Mouse (Mus musculus): ENCODE measurements at regions not wholly inside any gene's neighbourhood (a gene's known extent, or its start where the extent isn't known, plus 50 kb on each side); places are given as distances from the start of the nearest gene placed in this dataset.

GRCm38 (mm10) chr2:128491217-128491877 lies 99.7 kb upstream of the Spdye4c start:
- Histone ChIP-seq H3K27me3 (ENCODE audit: control insufficient read depth, insufficient read depth, low read length) (no peaks in the 10 kb centered on the region), H3K36me3 (ENCODE audit: control insufficient read depth, insufficient read depth, low read length) (no peaks in the 10 kb centered on the region), H3K4me1 (ENCODE audit: control insufficient read depth, insufficient read depth, low read length) (peaks cover 3% of the 10 kb centered on the region; the same call in 1 of the 2 replicates), H3K27ac (ENCODE audit: control insufficient read depth, insufficient read depth, low read depth, low read length) (no peak overlapping the region), H3K4me3 (ENCODE audit: control insufficient read depth, low read depth, low read length) (no peak overlapping the region)
- no peak for TF ChIP-seq CTCF (IDR thresholded peaks at IDR 0.05; ENCODE audit: control insufficient read depth, insufficient read depth, insufficient replicate concordance, low read depth, low read length)
- TF ChIP-seq POLR2A (IDR thresholded peaks at IDR 0.05; ENCODE audit: control insufficient read depth, low read depth, low read length): no peak

- TF ChIP-seq CTCF (IDR thresholded peaks at IDR 0.05; ENCODE audit: control insufficient read depth, insufficient read depth, insufficient replicate concordance, low read depth, low read length) (no peak), POLR2A (IDR thresholded peaks at IDR 0.05; ENCODE audit: control insufficient read depth, low read depth, low read length) (no peak)
- H3K36me3 ChIP-seq (ENCODE audit: control insufficient read depth, insufficient read depth, low read length): no peaks in the 10 kb centered on the region
- H3K27ac ChIP-seq (ENCODE audit: control insufficient read depth, insufficient read depth, low read depth, low read length): no peak overlapping the region
- peaks cover 3% of the 10 kb centered on the region; the same call in 1 of the 2 replicates for H3K4me1 ChIP-seq (ENCODE audit: control insufficient read depth, insufficient read depth, low read length)
- no peaks in the 10 kb centered on the region for H3K27me3 ChIP-seq (ENCODE audit: control insufficient read depth, insufficient read depth, low read length)
- H3K4me3 ChIP-seq (ENCODE audit: control insufficient read depth, low read depth, low read length): no peak overlapping the region
These were observed 97.1 kb upstream of the Spdye4c start for GRCm38 (mm10) chr2:128493871-128494270.

GRCm38 (mm10) chr2:128497891-128498290 lies 93.1 kb upstream of the Spdye4c start:
- Histone ChIP-seq H3K27ac (ENCODE audit: control insufficient read depth, insufficient read depth, low read depth, low read length) (no peak overlapping the region), H3K4me1 (ENCODE audit: control insufficient read depth, insufficient read depth, low read length) (peaks cover 3% of the 10 kb centered on the region; the same call in 1 of the 2 replicates), H3K4me3 (ENCODE audit: control insufficient read depth, low read depth, low read length) (no peak overlapping the region), H3K36me3 (ENCODE audit: control insufficient read depth, insufficient read depth, low read length) (no peaks in the 10 kb centered on the region), H3K27me3 (ENCODE audit: control insufficient read depth, insufficient read depth, low read length) (no peaks in the 10 kb centered on the region)
- TF ChIP-seq POLR2A (IDR thresholded peaks at IDR 0.05; ENCODE audit: control insufficient read depth, low read depth, low read length): no peak
- TF ChIP-seq CTCF (IDR thresholded peaks at IDR 0.05; ENCODE audit: control insufficient read depth, insufficient read depth, insufficient replicate concordance, low read depth, low read length): no peak

GRCm38 (mm10) chr2:128498611-128499010 lies 92.4 kb upstream of the Spdye4c start:
- Histone ChIP-seq H3K4me1 (ENCODE audit: control insufficient read depth, insufficient read depth, low read length) (peaks cover 3% of the 10 kb centered on the region; the same call in 1 of the 2 replicates), H3K36me3 (ENCODE audit: control insufficient read depth, insufficient read depth, low read length) (no peaks in the 10 kb centered on the region), H3K27me3 (ENCODE audit: control insufficient read depth, insufficient read depth, low read length) (no peaks in the 10 kb centered on the region), H3K4me3 (ENCODE audit: control insufficient read depth, low read depth, low read length) (no peak overlapping the region), H3K27ac (ENCODE audit: control insufficient read depth, insufficient read depth, low read depth, low read length) (no peak overlapping the region)
- TF ChIP-seq CTCF (IDR thresholded peaks at IDR 0.05; ENCODE audit: control insufficient read depth, insufficient read depth, insufficient replicate concordance, low read depth, low read length): no peak
- TF ChIP-seq POLR2A (IDR thresholded peaks at IDR 0.05; ENCODE audit: control insufficient read depth, low read depth, low read length): no peak

GRCm38 (mm10) chr2:128499575-128500184 lies 91.3 kb upstream of the Spdye4c start:
- TF ChIP-seq POLR2A (IDR thresholded peaks at IDR 0.05; ENCODE audit: control insufficient read depth, low read depth, low read length) (no peak), CTCF (IDR thresholded peaks at IDR 0.05; ENCODE audit: control insufficient read depth, insufficient read depth, insufficient replicate concordance, low read depth, low read length) (no peak)
- peaks cover 3% of the 10 kb centered on the region; the same call in 1 of the 2 replicates for H3K4me1 ChIP-seq (ENCODE audit: control insufficient read depth, insufficient read depth, low read length)
- H3K27ac ChIP-seq (ENCODE audit: control insufficient read depth, insufficient read depth, low read depth, low read length): no peak overlapping the region
- H3K36me3 ChIP-seq (ENCODE audit: control insufficient read depth, insufficient read depth, low read length): no peaks in the 10 kb centered on the region
- H3K4me3 ChIP-seq (ENCODE audit: control insufficient read depth, low read depth, low read length): no peak overlapping the region
- no peaks in the 10 kb centered on the region for H3K27me3 ChIP-seq (ENCODE audit: control insufficient read depth, insufficient read depth, low read length)

GRCm38 (mm10) chr2:128502676-128503075 lies 88.3 kb upstream of the Spdye4c start:
- H3K4me3 ChIP-seq (ENCODE audit: control insufficient read depth, low read depth, low read length): no peak overlapping the region
- H3K27me3 ChIP-seq (ENCODE audit: control insufficient read depth, insufficient read depth, low read length): no peaks in the 10 kb centered on the region
- TF ChIP-seq CTCF (IDR thresholded peaks at IDR 0.05; ENCODE audit: control insufficient read depth, insufficient read depth, insufficient replicate concordance, low read depth, low read length) (no peak), POLR2A (IDR thresholded peaks at IDR 0.05; ENCODE audit: control insufficient read depth, low read depth, low read length) (no peak)
- H3K36me3 ChIP-seq (ENCODE audit: control insufficient read depth, insufficient read depth, low read length): no peaks in the 10 kb centered on the region
- H3K4me1 ChIP-seq (ENCODE audit: control insufficient read depth, insufficient read depth, low read length): no peaks in the 10 kb centered on the region
- H3K27ac ChIP-seq (ENCODE audit: control insufficient read depth, insufficient read depth, low read depth, low read length): no peak overlapping the region

GRCm38 (mm10) chr2:128503136-128503935 lies 87.7 kb upstream of the Spdye4c start:
- Histone ChIP-seq H3K36me3 (ENCODE audit: control insufficient read depth, insufficient read depth, low read length) (no peaks in the 10 kb centered on the region), H3K4me1 (ENCODE audit: control insufficient read depth, insufficient read depth, low read length) (no peaks in the 10 kb centered on the region), H3K27ac (ENCODE audit: control insufficient read depth, insufficient read depth, low read depth, low read length) (no peak overlapping the region), H3K27me3 (ENCODE audit: control insufficient read depth, insufficient read depth, low read length) (no peaks in the 10 kb centered on the region), H3K4me3 (ENCODE audit: control insufficient read depth, low read depth, low read length) (no peak overlapping the region)
- no peak for TF ChIP-seq POLR2A (IDR thresholded peaks at IDR 0.05; ENCODE audit: control insufficient read depth, low read depth, low read length)
- TF ChIP-seq CTCF (IDR thresholded peaks at IDR 0.05; ENCODE audit: control insufficient read depth, insufficient read depth, insufficient replicate concordance, low read depth, low read length): no peak
